Mouse (Mus musculus) gonadal fat pad, adult 2 months (tissue): Measurements from ENCODE around the gene Gm9732. TPM values are rescaled to one million over a fixed set of nuclear protein-coding genes. Genes with fewer than 3 reads are reported as not detected.
"Not testable (repeated sequence)": the region's sequence is repeated elsewhere in the genome, so short reads cannot be mapped to it uniquely, and the experiment has no call there.

Source experiments
- DNase-seq: peaks from one replicate; pipeline ENCODE4 v3.0.0-alpha.2; 2012; ENCODE audit warnings: low read depth
- polyA plus RNA-seq: library from polyadenylated mRNA; depleted of rRNA; stranded (reverse); fragments of >200 nt; gene quantifications from 2 replicates; pipeline ENCODE4 v1.2.3, GENCODE M21; 2012; rRNA removed

Gene Gm9732
- 0.14 and 0.34 TPM in 2 replicates for polyA plus RNA-seq

DNA sequence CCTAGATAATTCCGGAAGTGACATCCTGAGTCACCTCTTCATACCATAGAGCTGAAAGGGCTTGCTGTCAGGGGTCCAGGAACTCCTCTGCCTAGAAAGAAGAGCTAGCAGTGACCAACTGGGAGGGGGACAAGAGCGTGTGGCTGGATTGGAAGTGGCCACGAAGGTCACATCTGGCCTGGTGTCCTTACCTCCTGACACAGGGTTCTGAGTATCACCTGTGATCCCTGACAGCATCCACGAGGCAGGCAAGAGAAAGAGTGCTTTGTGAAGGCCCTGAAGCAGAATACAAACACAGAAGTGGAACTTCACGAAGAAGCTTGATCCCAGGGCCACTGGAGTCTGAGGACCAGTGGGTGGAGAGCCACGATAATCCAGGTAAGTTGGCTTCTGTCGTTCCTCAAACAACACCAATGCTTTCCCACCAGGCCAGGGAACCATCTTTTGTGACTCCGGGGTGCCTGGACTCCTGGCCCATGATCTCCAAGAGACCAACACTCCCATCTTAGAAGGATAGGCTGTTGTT lies at the start of gene Gm9732:
Gene Gm9732, plus strand, starts transcription at position 51 of the 526 bp plus-strand sequence.
- DNase-seq: not testable (repeated sequence)

DNA sequence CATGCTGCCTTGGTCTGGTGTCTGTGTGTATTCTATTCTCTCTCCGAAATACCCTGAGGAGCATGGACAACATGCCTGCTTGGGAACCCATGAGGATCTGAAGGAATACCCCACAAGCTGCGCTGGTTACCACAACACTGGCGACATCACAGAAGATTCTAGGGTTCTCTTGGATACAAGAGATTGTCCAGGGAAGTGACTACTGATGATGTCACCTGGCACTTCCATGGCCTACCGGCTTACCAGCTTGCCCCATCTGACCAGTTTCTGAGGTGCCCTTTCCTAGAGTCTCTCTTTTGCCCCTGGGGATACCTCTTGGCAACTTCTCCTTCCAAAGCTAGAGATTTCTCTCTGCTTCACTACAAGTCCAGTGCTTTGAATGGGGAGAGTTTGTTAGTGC lies 39.6 kb upstream of the Gm9732 start, which contains the start of gene Gm8122:
Gene Gm8122, minus strand, starts transcription at position 101 of the 400 bp plus-strand sequence.
- not testable (repeated sequence) for DNase-seq

- not testable (repeated sequence) for DNase-seq
Measured at GRCm38 (mm10) chr14:43237769-43238168, 37.1 kb upstream of the Gm9732 start.

GRCm38 (mm10) chr14:43249611-43250170 lies 25.1 kb upstream of the Gm9732 start:
- not testable (repeated sequence) for DNase-seq

- DNase-seq: not testable (repeated sequence)
Measured at GRCm38 (mm10) chr14:43250549-43251253, 24.1 kb upstream of the Gm9732 start.

- DNase-seq: not testable (repeated sequence)
Measured at GRCm38 (mm10) chr14:43256511-43256910, 18.3 kb upstream of the Gm9732 start.

- not testable (repeated sequence) for DNase-seq
Measured at GRCm38 (mm10) chr14:43258349-43258748, 16.5 kb upstream of the Gm9732 start, which contains the start of gene Gm8126. Gene Gm8126 (plus strand): TSS chr14:43258649.

DNA sequence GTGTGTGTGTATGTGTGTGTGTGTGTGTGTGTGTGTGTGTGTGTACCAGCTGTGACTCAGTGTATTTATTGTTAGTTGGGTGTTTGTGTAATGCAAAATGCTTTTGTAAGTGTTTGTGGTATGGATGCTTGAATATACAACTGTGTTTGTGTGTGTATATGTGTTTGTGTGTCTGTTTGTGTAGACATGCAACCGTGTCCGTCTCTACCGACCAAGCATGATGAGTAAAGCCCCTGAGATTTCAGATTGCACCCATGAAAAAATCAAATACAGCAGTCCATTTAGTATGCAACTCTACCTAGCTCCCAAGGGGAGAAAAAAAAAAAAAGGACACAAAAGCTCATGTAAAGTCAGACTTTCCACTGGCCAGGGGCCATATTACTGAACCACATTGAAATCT lies 11.4 kb upstream of the Gm9732 start:
- not testable (repeated sequence) for DNase-seq

GRCm38 (mm10) chr14:43268521-43269084 lies 6.2 kb upstream of the Gm9732 start:
- DNase-seq: not testable (repeated sequence)

GRCm38 (mm10) chr14:43269211-43269610 lies 5.6 kb upstream of the Gm9732 start:
- DNase-seq: not testable (repeated sequence)

DNA sequence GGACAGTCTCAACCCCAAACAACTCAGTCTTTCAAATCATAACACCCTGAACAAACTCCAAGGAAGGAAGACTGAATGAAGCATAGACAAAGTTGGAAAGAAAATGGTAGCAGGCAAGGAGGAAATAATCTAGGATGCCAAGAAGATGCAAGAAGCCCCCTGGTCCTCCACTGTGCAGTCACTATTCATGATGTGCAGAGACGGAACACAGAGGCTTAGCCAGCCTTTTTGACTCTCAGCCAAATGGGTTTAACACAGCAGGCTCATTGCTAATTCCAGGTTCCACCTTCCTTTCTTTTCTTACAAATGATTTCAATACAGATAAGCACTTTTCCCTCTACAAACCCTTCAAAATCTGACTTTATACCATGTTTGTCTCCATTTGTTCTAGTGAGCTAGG lies 1.7 kb upstream of the Gm9732 start:
- DNase-seq: not testable (repeated sequence)

- not testable (repeated sequence) for DNase-seq
Measured at GRCm38 (mm10) chr14:43275752-43276151, 916 bp downstream of the Gm9732 start.

DNA sequence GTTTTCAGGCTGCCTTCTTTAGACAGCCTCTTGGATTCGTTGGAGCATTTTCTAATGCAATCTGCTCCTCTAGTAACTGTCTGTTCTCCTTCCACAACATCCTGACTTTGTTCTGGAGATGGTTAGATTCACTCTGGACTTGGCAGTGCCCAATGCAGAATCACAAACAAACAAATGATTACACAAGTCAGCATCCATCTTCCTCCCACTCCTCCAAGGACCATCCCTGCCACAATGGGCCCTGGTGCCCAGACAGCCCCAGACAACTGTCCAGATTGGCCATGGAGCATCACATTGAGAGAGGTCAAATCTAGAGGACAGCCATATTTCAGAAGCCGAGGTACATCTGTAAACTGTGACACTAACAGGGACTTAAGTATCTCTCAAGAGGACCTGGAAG lies 2.6 kb downstream of the Gm9732 start:
- not testable (repeated sequence) for DNase-seq

DNA sequence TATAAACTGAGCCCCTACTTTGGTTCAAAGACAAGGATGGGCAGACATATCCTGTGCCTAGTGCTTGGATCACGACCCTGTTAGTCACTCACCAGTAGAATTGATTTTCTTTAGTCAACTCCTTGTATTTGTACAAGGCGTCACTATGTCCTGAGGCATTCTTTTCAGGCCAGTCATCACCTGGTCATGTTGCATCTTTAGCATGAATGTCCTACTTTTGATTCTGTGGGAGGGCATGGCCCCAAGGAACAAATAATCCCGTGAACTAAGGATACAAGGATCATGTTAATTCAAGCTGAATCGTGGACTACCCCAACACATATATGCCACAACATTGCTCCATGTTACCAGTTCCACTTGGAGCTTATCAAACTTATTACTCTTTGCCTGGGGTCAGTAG lies 3.3 kb downstream of the Gm9732 start:
- not testable (repeated sequence) for DNase-seq

GRCm38 (mm10) chr14:43278681-43279080 lies 3.8 kb downstream of the Gm9732 start:
- not testable (repeated sequence) for DNase-seq

DNA sequence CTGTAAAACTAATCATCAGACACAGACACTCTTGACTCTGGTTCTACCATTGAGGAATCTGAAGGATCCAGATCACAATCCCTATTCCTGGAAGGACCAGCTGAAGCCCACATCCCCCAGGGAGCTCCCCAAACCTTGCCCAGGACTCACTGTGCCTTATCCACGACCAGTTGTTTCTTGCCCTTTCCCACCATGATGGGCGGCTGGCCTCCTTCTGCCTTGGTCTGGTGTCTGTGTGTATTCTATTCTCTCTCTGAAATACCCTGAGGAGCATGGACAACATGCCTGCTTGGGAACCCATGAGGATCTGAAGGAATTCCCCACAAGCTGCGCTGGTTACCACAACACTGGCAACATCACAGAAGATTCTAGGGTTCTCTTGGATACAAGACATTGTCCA lies 18.7 kb downstream of the Gm9732 start, which contains the start of gene Gm8127:
Gene Gm8127, minus strand, starts transcription at position 330 of the 400 bp plus-strand sequence.
- DNase-seq: not testable (repeated sequence)

DNA sequence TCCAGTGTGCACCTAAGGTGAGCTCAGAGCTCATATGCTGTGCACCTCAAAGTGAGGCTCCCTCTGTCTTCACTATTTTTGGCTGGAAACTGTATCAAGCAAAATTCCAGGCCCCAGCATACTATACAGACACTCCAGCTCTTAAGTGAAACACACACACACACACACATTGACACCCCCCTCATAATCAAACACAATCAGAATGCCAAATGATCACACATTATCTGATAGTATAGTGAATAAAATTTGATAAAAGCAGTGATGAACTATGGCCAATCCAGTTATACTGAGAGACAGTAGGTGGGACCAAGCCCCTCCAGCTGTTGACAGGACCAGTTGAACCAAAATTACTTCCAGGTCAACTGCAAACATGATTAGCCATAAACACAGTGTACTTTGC lies 44.7 kb downstream of the Gm9732 start:
- not testable (repeated sequence) for DNase-seq

- not testable (repeated sequence) for DNase-seq
Measured at GRCm38 (mm10) chr14:43328603-43329002, 53.8 kb downstream of the Gm9732 start.

- DNase-seq: not testable (repeated sequence)
Measured at GRCm38 (mm10) chr14:43331362-43331880, 56.6 kb downstream of the Gm9732 start.

DNA sequence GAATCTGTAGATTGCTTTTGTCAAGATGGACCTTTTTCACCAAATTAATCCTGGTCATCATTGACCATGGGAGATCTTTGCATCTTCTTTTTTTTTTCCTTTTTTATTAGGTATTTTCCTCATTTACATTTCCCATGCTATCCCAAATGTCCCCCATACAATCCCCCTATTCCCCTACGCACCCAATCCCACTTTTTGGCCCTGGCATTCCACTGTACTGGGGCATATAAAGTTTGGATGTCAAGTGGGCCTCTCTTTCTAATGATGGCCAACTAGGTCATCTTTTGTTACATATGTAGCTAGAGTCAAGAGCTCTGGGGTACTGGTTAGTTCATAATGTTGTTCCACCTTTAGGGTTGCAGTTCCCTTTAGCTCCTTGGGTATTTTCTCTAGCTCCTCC lies 62.8 kb downstream of the Gm9732 start:
- not testable (repeated sequence) for DNase-seq

DNA sequence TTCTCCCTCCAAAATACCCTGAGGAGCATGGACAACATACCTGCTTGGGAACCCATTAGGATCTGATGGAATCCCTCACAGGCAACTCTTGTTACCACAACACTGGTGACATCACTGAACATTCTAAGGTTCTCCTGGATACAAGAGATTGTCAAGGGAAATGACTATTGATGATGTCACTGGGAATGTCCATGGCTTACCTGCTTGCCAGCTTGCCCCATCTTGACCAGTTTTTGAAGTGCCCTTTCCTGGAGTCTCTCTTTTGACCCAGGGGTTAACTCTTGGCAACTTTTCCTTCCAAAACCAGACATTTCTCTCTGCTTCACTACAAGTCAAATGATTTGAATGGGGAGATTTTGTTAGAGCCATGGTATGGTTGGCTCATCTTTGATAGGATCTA lies 72.9 kb downstream of the Gm9732 start, which contains the start of gene 1700001F09Rik:
Gene 1700001F09Rik, minus strand, starts transcription at position 101 of the 400 bp plus-strand sequence.
- not testable (repeated sequence) for DNase-seq

- DNase-seq: not testable (repeated sequence)
Measured at GRCm38 (mm10) chr14:43352944-43353343, 78.1 kb downstream of the Gm9732 start.
